In genomic region chr7:4972321-4973047, GRCm38 (mm10) we compare ENCODE assay signal across 8 mouse cellular contexts. TPM values are rescaled to one million over a fixed set of nuclear protein-coding genes. Genes with fewer than 3 reads are reported as not detected.
A peak's percentile ranks its signal among the peaks of the same experiment; 100 is the strongest.
DNase-seq lines count a peak whose midpoint lies in the region; TF ChIP-seq lines count a peak whose summit lies in the region.
"Had no signal": no experiment of that assay in that cellular context is flagged by ENCODE, and none has a peak within 500 bp of the region (broad histone marks: within the 10 kb centered on the region; RNA-seq: fewer than 3 reads in every experiment).

No protein-coding gene starts in this region.

- intact Hi-C loops in heart, postnatal 14 days (cut with DNase I), result no loop called here

- H3K4me3 ChIP-seq in C2C12 (ENCODE audit: insufficient read depth, poor library complexity, severe bottlenecking), result no peak overlapping the region
- H3K4me3 ChIP-seq: stomach, embryonic 15.5 days had no signal

- no peaks in the 10 kb centered on the region for H3K79me2 ChIP-seq in C2C12 (ENCODE audit: control insufficient read depth, insufficient read depth)

- H3K79me3 ChIP-seq in C2C12 (ENCODE audit: low read depth), result no peaks in the 10 kb centered on the region

- H3K27me3 ChIP-seq in C2C12 (ENCODE audit: control insufficient read depth, insufficient read depth, insufficient read length), result peaks cover 1% of the 10 kb centered on the region
- H3K27me3 ChIP-seq: stomach, embryonic 15.5 days had no signal

- no peaks in the 10 kb centered on the region for H3K36me3 ChIP-seq in C2C12 (ENCODE audit: control insufficient read depth, insufficient read depth)
- H3K36me3 ChIP-seq: stomach, embryonic 15.5 days had no signal

- DNase-seq in 3134 (ENCODE audit: extremely low read depth, insufficient read length, low spot score), result peak; percentile 90
- peak; percentile 89 for DNase-seq in fibroblast of lung, adult 2 months (ENCODE audit: low read depth)
- DNase-seq in heart, postnatal 14 days, result peak; percentile 72 to 77
- DNase-seq in thymus, postnatal 4 days, result no peak
- DNase-seq in layer of hippocampus, adult 8-10 months (ENCODE audit: low spot score in 2 of 2), result no peak
- no peak for DNase-seq in cerebellum, adult 11 months

- TF ChIP-seq CTCF in C2C12 (IDR thresholded peaks at IDR 0.05; ENCODE audit: control insufficient read depth, insufficient read depth, insufficient read length), result no peak

- no peak overlapping the region for H3ac ChIP-seq in C2C12 (ENCODE audit: control insufficient read depth, insufficient read length, low read depth)

TF ChIP-seq in C2C12, 6 proteins besides CTCF, POLR2A, EP300 and RAD21:
- no peak for TF ChIP-seq USF1 (IDR thresholded peaks at IDR 0.05; ENCODE audit: low read depth)
- no peak for TF ChIP-seq MAX (IDR thresholded peaks at IDR 0.05)
- TF ChIP-seq FOSL1 (IDR thresholded peaks at IDR 0.05; ENCODE audit: insufficient read depth, low read length, poor library complexity, severe bottlenecking), result peak; percentile 8
- TF ChIP-seq MYOG (IDR thresholded peaks at IDR 0.05; ENCODE audit: control insufficient read depth, extremely low read depth, insufficient read length), result no peak
- no peak for TF ChIP-seq CEBPB (IDR thresholded peaks at IDR 0.05; ENCODE audit: low read depth)
- no peak for TF ChIP-seq MYOD1 (IDR thresholded peaks at IDR 0.05; ENCODE audit: control insufficient read depth, insufficient read length, low read depth)

RNA-seq across cellular contexts. Expression of gene Sbk3, which starts 1.5 kb away (rescaled TPM):
- polyA plus RNA-seq in C2C12 (2012; fragmentation: generic; extraction: Trizol), result 0.02 TPM
- 10 to 100 TPM; 14.9 to 37.3 TPM for total RNA-seq in heart, postnatal 14 days (2021)
- total RNA-seq in layer of hippocampus, adult 8-10 months (2022), result 1 to 10 TPM in 2 of 4 experiments, under 1 TPM in 2; 0.71 to 1.1 (median 0.98) TPM
- polyA plus RNA-seq: stomach, embryonic 15.5 days had no signal

RNA-seq across cellular contexts. Expression of gene Sbk2, which starts 8.3 kb away (rescaled TPM):
- polyA plus RNA-seq in C2C12 (2012; fragmentation: generic; extraction: Trizol), result 0.06 TPM
- total RNA-seq in heart, postnatal 14 days (2021), result 10 to 100 TPM in 1 of 2 experiments, 1 to 10 TPM in 1; 4.2 to 11.6 TPM
- total RNA-seq in layer of hippocampus, adult 8-10 months (2022), result 1 to 10 TPM in 1 of 4 experiments, under 1 TPM in 2, not detected in 1; 0.58 to 1.1 (median 0.90) TPM

RNA-seq across cellular contexts. Expression of gene Zfp579, which starts 23.5 kb away (rescaled TPM):
- 10.1 TPM for polyA plus RNA-seq in C2C12 (2012; fragmentation: generic; extraction: Trizol)
- 10 to 100 TPM; 14.3 to 18.1 TPM for total RNA-seq in heart, postnatal 14 days (2021)
- 10 to 100 TPM; 23.2 to 32.9 (median 30.6) TPM for total RNA-seq in layer of hippocampus, adult 8-10 months (2022)

RNA-seq across cellular contexts. Expression of gene Zfp524, which starts 41.7 kb away (rescaled TPM):
- polyA plus RNA-seq in C2C12 (2012; fragmentation: generic; extraction: Trizol), result 12.9 TPM
- total RNA-seq in heart, postnatal 14 days (2021), result 1 to 10 TPM; 8.1 to 8.6 TPM
- total RNA-seq in layer of hippocampus, adult 8-10 months (2022), result 1 to 10 TPM; 6.0 to 8.0 (median 6.9) TPM

RNA-seq across cellular contexts. Expression of gene Fiz1, which starts 42.0 kb away (rescaled TPM):
- polyA plus RNA-seq in C2C12 (2012; fragmentation: generic; extraction: Trizol), result 30.6 TPM
- 10 to 100 TPM; 17.0 to 20.2 TPM for total RNA-seq in heart, postnatal 14 days (2021)
- total RNA-seq in layer of hippocampus, adult 8-10 months (2022), result 10 to 100 TPM; 20.7 to 25.3 (median 24.5) TPM

Comparison
In these comparisons a context has a peak if more than half of its experiments do, and no peak if none do; other contexts are left out.
1. DNase-seq: peak in 3134 (single experiment), fibroblast of lung, adult 2 months (single experiment) and heart, postnatal 14 days (2 of 2); none in thymus, postnatal 4 days (single experiment), layer of hippocampus, adult 8-10 months (0 of 2) and cerebellum, adult 11 months (single experiment).
2. RNA of gene Sbk3, which starts 1.5 kb away (total RNA-seq): 14.9 to 37.3 TPM in heart, postnatal 14 days; 0.71 to 1.1 TPM in layer of hippocampus, adult 8-10 months; every median in the first group is over 4 times any median in the second.